Mouse (Mus musculus): ENCODE data around the gene Smim26.

The Smim26 gene

DNA sequence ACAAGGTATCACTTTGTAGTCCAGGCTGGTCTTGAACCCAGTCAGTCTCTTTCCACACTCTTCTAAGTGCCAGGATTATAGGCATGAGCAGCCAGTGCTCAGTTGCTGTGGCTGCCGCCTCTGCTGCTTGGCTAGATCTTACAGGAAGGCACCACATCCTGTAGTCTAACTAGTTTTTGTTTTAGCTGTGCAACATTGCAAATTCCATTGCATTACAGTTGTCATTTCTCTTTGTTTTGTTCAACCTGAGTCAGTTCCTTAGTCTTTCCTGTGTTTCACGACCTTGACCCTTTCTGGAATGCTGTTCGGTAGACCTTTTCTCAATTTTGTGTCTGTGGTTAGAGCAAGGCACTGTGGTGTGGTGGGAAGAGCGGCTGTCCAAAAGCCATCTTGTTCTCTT, 43.4 kb downstream of the Smim26 start:
- DNase-seq, result no peak

DNA sequence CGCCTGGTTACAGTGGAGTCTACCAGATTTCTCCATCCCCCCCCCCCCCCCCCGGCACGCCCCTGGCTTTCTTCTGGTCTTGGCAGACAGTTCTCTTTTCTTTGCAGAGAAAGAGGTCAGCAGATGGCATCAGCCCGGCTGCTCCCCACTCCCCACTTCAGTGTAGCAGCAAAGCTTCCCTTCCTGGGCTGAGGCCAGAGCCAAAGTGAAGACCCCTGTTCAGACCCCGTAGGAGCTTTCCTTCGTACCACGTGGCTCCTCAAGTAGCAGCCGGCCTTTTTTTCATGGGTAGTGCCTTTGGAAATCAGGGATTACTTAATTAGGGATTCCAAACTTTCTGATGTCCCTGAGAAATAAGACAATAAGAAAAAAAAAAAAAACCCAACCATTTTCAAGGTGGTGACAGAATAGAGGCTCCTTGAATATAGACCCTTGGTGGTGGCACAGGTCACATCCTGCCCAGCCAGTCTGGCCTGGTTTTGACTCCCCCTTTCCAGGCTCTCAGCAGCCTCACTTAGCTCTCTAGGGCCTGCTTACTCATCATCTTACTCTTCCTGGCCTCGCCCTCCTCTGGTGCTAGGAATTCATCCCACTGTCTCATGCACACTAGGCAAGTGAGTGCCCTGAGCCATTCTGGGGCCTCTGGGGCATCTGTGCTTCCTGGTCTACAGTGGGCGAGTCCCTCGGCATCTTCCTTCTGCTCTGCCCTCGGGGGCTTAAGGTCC, 44.0 kb downstream of the Smim26 start:
- DNase-seq, result no peak

DNA sequence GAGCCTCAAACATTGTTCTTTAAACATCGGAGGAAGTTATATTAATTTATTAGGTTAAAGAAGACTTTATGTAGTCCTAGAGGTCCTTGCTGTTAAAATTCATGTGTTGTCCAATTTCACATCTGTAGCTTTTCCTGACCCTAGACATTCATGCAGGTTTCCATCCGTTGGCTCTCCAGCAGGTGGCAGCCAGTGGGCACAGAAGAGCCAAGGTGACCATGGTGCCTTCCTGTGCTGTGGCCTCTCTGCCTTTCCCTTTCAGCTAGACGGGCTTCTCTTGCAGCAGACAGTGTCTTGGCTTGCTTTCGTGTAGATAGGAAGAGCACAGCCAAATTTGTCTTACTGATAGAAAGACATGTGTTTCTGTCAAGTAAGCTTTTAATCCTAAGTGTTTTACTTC, 44.9 kb downstream of the Smim26 start:
- peak; percentile 26 for DNase-seq

DNA sequence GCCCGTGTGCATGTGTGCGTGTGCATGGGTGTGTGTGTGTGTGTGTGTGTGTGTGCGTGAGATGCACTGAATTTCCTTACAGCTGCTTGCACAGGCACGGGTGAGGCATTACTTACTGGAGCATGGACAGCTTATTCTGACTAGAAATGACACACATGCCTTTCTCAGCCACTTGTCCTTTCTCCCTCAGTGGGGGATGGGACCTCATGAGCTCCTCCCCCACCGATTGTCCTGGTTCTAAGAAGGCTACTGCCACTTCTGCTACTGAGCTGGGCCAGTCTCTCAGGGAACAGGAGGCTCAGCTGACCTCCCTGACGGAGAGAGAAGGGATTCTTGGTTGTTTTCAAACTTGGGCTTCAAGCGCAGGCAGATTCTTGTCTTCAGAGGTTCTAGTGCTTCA, 46.2 kb downstream of the Smim26 start:
- DNase-seq, result no peak

DNA sequence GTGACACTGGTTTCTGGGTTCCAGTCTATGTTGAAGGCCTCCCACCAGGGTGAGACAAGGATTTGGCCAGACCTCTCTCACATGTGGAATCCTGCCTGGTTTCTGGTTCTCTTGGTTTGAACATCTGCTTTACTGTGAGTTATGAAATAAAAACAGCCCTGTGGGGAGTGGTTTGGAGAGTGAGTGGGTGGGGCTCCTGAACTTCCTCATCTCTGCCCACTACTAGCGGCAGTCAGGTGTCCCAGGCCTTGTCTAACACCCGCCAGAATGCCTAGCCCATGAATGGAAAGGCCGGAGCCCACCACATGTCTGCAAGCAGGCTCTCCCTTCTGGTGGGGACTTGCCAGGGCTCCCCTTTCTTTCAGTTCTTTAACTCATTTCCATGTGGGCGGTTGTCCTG, 48.1 kb downstream of the Smim26 start:
- peak; percentile 15 for DNase-seq
